Mouse (Mus musculus): ENCODE measurements at regions not wholly inside any gene's neighbourhood (a gene's known extent, or its start where the extent isn't known, plus 50 kb on each side); places are given as distances from the start of the nearest gene placed in this dataset.
A peak's percentile ranks its signal among the peaks of the same experiment; 100 is the strongest.

GRCm38 (mm10) chr14:24997786-24998509, 461.0 kb upstream of the Zmiz1 start:
- DNase-seq (ENCODE audit: low spot score in 2 of 2): no peak

GRCm38 (mm10) chr14:24999008-24999572, 459.9 kb upstream of the Zmiz1 start:
- no peak for DNase-seq (ENCODE audit: low spot score in 2 of 2)

- DNase-seq (ENCODE audit: low spot score in 2 of 2): no peak
These were observed 453.6 kb upstream of the Zmiz1 start for GRCm38 (mm10) chr14:25005241-25005946.

- DNase-seq (ENCODE audit: low spot score in 2 of 2): no peak
These were observed 447.1 kb upstream of the Zmiz1 start for GRCm38 (mm10) chr14:25011926-25012325.

- DNase-seq (ENCODE audit: low spot score in 2 of 2): no peak
These were observed 443.4 kb upstream of the Zmiz1 start for GRCm38 (mm10) chr14:25015288-25016238.

- DNase-seq (ENCODE audit: low spot score in 2 of 2): peak in 1 of 2 experiments; percentile 22
These were observed 441.1 kb upstream of the Zmiz1 start for GRCm38 (mm10) chr14:25017860-25018259.

GRCm38 (mm10) chr14:25019306-25019905, 439.6 kb upstream of the Zmiz1 start:
- DNase-seq (ENCODE audit: low spot score in 2 of 2): no peak

- DNase-seq (ENCODE audit: low spot score in 2 of 2): no peak
These were observed 436.3 kb upstream of the Zmiz1 start for GRCm38 (mm10) chr14:25022523-25023269.

GRCm38 (mm10) chr14:25023270-25023800, 435.6 kb upstream of the Zmiz1 start:
- no peak for DNase-seq (ENCODE audit: low spot score in 2 of 2)

- DNase-seq (ENCODE audit: low spot score in 2 of 2): no peak
These were observed 433.9 kb upstream of the Zmiz1 start for GRCm38 (mm10) chr14:25025074-25025473.

GRCm38 (mm10) chr14:25027076-25027475, 431.9 kb upstream of the Zmiz1 start:
- DNase-seq (ENCODE audit: low spot score in 2 of 2): no peak

- no peak for DNase-seq (ENCODE audit: low spot score in 2 of 2)
These were observed 431.1 kb upstream of the Zmiz1 start for GRCm38 (mm10) chr14:25027842-25028241.

GRCm38 (mm10) chr14:25030881-25031280, 428.1 kb upstream of the Zmiz1 start:
- no peak for DNase-seq (ENCODE audit: low spot score in 2 of 2)

- no peak for DNase-seq (ENCODE audit: low spot score in 2 of 2)
These were observed 427.0 kb upstream of the Zmiz1 start for GRCm38 (mm10) chr14:25031756-25032680.

- no peak for DNase-seq (ENCODE audit: low spot score in 2 of 2)
These were observed 426.1 kb upstream of the Zmiz1 start for GRCm38 (mm10) chr14:25032899-25033298.

GRCm38 (mm10) chr14:25042265-25042664, 416.7 kb upstream of the Zmiz1 start:
- DNase-seq (ENCODE audit: low spot score in 2 of 2): no peak

- DNase-seq (ENCODE audit: low spot score in 2 of 2): no peak
These were observed 414.9 kb upstream of the Zmiz1 start for GRCm38 (mm10) chr14:25044106-25044505.

- no peak for DNase-seq (ENCODE audit: low spot score in 2 of 2)
These were observed 414.1 kb upstream of the Zmiz1 start for GRCm38 (mm10) chr14:25044867-25045266.

- DNase-seq (ENCODE audit: low spot score in 2 of 2): no peak
These were observed 408.2 kb upstream of the Zmiz1 start for GRCm38 (mm10) chr14:25050674-25051251.

Data from spleen, postnatal 10 days (tissue).